Mouse (Mus musculus) megakaryocyte, embryonic 14.5 days (primary cell): ENCODE data around the gene Cacng1. TPM values are rescaled to one million over a fixed set of nuclear protein-coding genes. Genes with fewer than 3 reads are reported as not detected.

Experiments
- H3K27me3 ChIP-seq: replicated peaks from 2 replicates; pipeline ENCODE3; 2012; ENCODE audit warnings: inconsistent platforms
- H3K36me3 ChIP-seq: replicated peaks from 2 replicates; pipeline ENCODE3; 2012; ENCODE audit warnings: low read length, inconsistent platforms, mixed read lengths
- H3K4me1 ChIP-seq: 2 replicates; pipeline ENCODE4 v1.6.1; 2012; ENCODE audit warnings: inconsistent platforms
- H3K4me3 ChIP-seq: replicated peaks from 2 replicates; pipeline ENCODE3; 2012; ENCODE audit warnings: moderate library complexity, mild to moderate bottlenecking, inconsistent platforms
- H3K9me3 ChIP-seq: 2 replicates; pipeline ENCODE4 v1.6.1; 2012; ENCODE audit warnings: inconsistent platforms
- FLI1 ChIP-seq: IDR thresholded peaks from 2 replicates; pipeline ENCODE4 v1.6.1; 2012; ENCODE audit warnings: low read length, inconsistent platforms, mixed read lengths
- GATA1 ChIP-seq: IDR thresholded peaks from 3 replicates; pipeline ENCODE4 v1.6.1; 2012; ENCODE audit warnings: mixed read lengths, low read length, inconsistent platforms, borderline replicate concordance
- polyA plus RNA-seq: library from polyadenylated mRNA; stranded (reverse); fragments of >175 nt; gene quantifications from 2 replicates; pipeline ENCODE4 v1.2.3, GENCODE M21; 2012; ENCODE audit warnings: low replicate concordance; ENCODE audit not compliant: insufficient read depth

Cacng1 gene
- polyA plus RNA-seq, 1 experiment: not detected

DNA sequence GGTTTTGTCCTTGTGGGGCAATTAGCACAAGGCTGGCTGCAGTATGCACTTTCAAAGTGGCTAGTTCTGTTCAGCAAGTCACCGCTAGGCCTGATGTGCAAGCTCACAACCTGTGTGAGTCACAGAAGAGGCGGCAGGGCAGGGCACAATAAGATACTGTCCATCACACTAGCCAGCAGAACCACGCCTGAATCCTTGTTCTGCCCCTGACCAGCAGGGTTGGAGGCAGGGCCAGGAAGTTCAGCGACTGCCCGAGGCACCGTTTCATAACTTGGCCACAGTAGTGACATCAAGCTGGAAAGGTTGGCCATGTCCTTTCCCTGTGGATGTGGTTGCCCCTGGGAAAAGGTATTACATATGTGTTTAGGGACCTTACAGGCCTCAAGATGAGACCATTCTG lies 21.6 kb upstream of the Cacng1 start:
- Histone ChIP-seq H3K4me1 (peaks cover 69% of the 10 kb centered on the region), H3K27me3 (peaks cover 62% of the 10 kb centered on the region), H3K36me3 (no peaks in the 10 kb centered on the region), H3K4me3 (peak overlapping the region; percentile 51), H3K9me3 (peaks cover 4% of the 10 kb centered on the region)
- TF ChIP-seq GATA1 (no peak), FLI1 (no peak)

DNA sequence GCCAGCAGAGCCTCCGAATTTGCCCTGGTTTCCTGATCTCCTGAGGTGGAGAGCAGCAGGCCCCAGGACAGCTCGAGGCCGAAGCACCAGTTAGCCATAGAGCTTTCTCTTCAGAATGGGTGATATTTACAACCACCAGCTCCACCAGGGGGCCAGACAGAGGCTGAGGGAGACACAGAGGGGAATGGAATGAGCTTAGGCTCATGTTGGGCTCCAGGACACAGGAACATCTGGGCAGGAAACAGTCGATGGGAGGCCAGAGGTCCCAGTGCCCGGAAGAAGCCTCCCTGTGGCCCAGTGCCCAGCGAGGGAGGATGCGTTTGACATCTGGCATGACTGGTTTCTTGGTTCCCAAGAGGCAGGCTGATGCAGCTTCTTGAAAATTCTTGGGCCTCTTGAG lies 17.8 kb upstream of the Cacng1 start:
- H3K9me3 ChIP-seq: peaks cover 4% of the 10 kb centered on the region
- H3K27me3 ChIP-seq: peaks cover 70% of the 10 kb centered on the region
- H3K36me3 ChIP-seq: no peaks in the 10 kb centered on the region
- TF ChIP-seq FLI1 (no peak), GATA1 (no peak)
- H3K4me3 ChIP-seq: no peak overlapping the region
- peaks cover 53% of the 10 kb centered on the region for H3K4me1 ChIP-seq

DNA sequence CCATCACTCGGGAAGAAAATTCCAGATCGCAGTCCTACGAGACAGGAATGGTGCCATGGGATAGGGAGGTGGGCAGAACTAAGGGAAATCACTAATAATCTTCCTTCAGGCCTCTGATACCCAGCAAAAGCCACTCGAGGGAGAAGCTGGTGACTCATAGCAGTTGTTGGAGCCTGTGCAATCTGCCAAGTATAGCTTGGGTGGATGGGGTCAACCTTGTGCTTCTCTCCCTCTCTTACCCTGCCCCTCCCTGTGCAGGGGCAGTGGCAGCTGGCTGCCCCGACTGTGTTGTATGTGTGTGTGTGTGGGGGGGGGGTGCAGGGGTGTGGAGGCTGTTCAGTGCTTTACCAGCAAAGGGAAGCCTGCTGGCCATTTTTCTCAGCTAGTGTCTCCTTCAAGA lies 15.2 kb upstream of the Cacng1 start:
- H3K4me1 ChIP-seq: peaks cover 37% of the 10 kb centered on the region
- H3K36me3 ChIP-seq: no peaks in the 10 kb centered on the region
- TF ChIP-seq GATA1 (no peak), FLI1 (no peak)
- H3K4me3 ChIP-seq: no peak overlapping the region
- H3K9me3 ChIP-seq: peaks cover 4% of the 10 kb centered on the region
- peaks cover 73% of the 10 kb centered on the region for H3K27me3 ChIP-seq

DNA sequence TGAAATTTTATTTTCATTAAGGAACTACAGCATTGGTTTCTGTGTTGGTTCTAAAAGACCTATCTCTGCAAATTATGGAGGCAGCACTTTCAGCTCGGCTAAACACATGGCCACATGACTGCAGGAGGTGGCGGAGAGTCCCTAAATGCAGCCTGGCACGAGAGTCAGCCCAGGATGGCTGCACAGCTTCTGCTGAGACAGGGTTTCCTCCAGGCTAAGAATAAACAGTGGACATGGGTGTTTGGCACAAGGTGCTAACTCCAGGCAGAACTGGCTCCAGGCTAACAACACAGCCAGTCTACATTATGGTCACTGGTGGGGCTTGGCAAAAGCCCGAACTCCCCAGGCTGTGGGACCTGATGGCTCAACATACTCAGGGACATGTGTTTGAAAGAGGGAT lies 14.6 kb upstream of the Cacng1 start:
- TF ChIP-seq GATA1: no peak
- TF ChIP-seq FLI1: no peak
- H3K27me3 ChIP-seq: peaks cover 71% of the 10 kb centered on the region
- H3K9me3 ChIP-seq: peaks cover 4% of the 10 kb centered on the region
- H3K36me3 ChIP-seq: no peaks in the 10 kb centered on the region
- H3K4me1 ChIP-seq: peaks cover 36% of the 10 kb centered on the region
- H3K4me3 ChIP-seq: no peak overlapping the region

DNA sequence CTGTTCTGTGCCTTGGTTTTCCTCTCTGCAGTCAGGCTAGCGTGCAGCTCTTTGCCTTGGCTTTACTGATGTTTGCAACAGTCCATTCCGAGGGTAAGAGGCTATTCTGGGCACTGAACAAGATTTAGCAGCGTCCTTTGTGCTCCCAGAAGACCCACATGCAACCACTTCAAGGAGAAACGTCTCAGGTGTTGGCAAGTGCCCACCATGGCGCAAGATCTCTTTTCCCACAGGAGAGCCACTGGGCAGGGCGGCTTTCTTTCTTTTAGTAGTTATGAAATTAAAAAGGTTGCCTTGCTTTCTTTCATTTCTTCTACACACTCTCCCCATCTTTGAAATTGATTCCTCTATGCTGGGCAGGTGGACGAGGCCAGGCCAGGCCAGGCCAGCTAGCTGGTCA lies 12.8 kb upstream of the Cacng1 start:
- Histone ChIP-seq H3K36me3 (no peaks in the 10 kb centered on the region), H3K27me3 (peaks cover 76% of the 10 kb centered on the region), H3K9me3 (0 out of 2 replicates have a peak, but pooled peaks cover under 1% of the 10 kb centered on the region), H3K4me3 (no peak overlapping the region), H3K4me1 (peaks cover 30% of the 10 kb centered on the region)
- no peak for TF ChIP-seq GATA1
- TF ChIP-seq FLI1: no peak

DNA sequence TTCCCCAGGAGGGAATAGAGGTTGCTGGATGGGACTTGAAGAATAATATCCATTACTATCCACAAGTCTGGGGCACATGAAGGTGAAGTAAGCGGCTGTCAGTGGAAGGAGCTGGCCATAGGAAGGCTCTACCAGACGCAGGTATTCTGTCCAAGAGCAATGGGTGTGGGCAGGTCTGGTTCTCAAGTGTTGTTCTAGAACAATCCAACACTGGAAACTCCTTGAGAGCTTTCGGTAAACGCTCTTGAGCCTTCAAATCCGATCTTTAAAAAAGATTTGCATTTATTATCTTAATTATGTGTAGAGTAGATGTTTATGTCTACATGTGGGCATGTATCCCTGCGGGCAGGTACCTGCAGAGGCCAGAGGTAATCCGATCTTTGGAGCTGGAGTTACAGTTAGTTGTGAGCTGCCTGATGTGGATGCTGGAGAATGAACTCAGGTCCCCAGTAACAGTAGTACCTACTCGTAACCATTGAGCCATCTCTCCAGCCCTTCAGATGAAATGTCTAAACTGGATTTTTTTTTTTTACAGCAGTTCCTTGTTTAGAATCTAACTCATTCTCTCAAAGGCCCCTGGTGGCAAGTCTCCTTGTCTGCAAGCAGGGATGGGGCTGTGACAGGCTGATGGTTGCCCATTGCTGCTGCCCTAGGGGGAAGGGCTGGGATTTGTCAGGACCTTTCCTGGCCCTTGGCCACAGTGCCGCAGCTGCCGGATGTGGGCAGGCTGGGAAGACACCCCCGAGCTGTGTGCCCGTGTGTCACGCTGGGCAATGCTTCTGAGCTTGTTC lies 11.9 kb upstream of the Cacng1 start:
- no peak for TF ChIP-seq FLI1
- no peak for TF ChIP-seq GATA1
- H3K4me3 ChIP-seq: no peak overlapping the region
- H3K27me3 ChIP-seq: peaks cover 74% of the 10 kb centered on the region

DNA sequence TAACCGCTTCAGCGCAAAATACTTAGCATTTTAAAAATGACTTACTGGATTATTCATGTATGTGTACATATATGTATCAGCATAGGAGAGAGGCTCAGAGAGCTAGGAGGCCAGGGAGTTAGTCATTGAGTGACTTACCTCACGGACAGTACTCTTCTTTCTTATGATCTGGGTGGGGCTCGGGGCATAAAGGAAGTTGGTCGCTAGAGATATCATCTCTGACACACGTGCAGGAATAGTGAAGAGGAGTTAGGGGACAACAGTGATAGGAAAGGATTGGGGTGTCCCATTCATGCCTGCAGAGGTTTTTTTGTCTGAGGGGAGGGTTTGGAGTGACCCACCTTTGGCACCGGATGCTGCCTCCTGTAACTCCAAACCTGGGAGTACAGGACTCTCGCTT lies 8.3 kb upstream of the Cacng1 start:
- Histone ChIP-seq H3K36me3 (peaks cover 12% of the 10 kb centered on the region), H3K4me3 (no peak overlapping the region), H3K9me3 (peaks cover 20% of the 10 kb centered on the region), H3K4me1 (peaks cover 32% of the 10 kb centered on the region), H3K27me3 (peaks cover 46% of the 10 kb centered on the region)
- TF ChIP-seq FLI1: no peak
- no peak for TF ChIP-seq GATA1

More for the DNA sequence above, 11.9 kb upstream of the Cacng1 start:
- Histone ChIP-seq H3K9me3 (peaks cover 3% of the 10 kb centered on the region; the same call in 1 of the 2 replicates), H3K36me3 (no peaks in the 10 kb centered on the region), H3K4me1 (peaks cover 30% of the 10 kb centered on the region)

DNA sequence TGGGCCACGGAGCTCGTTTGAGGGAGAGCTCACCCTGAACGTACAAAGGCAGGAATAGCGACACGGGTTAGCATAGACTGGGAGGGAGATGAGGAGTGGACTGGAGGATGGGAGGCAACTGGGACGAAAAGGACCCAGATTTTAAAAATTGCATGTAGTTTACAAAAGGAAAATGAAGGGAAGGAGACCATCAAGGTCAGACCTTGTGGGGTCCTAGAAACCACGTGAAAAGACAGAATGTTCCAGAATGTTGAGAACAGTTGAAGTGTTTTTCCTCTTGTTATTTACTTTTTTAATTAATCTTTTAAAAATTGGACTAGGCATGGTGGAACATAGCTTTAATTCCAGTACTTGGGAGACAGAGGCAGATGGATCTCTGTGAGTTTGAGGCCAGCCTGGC lies 4.7 kb upstream of the Cacng1 start:
- Histone ChIP-seq H3K4me3 (no peak overlapping the region), H3K36me3 (peaks cover 12% of the 10 kb centered on the region), H3K4me1 (peaks cover 20% of the 10 kb centered on the region), H3K9me3 (peaks cover 43% of the 10 kb centered on the region), H3K27me3 (peaks cover 54% of the 10 kb centered on the region)
- TF ChIP-seq FLI1: no peak
- no peak for TF ChIP-seq GATA1

DNA sequence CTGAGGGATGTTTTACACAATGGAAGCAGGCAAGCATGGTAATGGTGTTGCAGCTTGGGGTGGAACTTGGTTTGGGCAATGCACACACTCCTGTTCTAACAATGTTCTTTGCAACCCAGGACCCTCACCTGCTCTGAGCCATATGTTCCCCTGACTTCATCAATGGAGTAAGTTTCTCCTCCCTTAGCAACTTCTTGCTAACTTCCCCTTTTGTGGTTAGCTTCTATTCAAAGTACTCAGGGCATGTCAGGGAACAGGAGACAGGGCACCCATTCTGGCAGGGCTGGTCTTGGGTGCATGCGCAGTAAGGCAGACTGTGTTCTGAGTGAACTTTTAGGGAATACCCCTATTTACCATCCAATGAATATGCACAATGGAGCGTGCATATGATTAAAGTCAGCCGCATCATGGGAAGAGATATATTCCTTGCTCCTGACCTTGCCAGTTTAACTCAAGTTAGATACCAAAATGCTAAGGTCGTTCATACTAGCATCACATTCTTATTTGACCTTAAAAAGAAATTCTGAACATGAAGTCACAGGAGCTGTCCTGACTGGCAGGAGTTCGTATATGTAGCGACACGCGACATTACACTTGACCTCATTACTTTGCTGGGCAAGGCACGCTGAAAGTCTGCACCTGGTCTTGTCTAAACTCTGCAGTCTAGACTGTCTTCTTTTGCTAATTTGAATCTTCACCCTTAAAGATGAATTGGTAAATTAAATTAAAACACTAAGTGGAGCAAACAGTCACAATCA lies 4.1 kb upstream of the Cacng1 start:
- H3K9me3 ChIP-seq: peaks cover 45% of the 10 kb centered on the region
- H3K36me3 ChIP-seq: peaks cover 12% of the 10 kb centered on the region
- peaks cover 20% of the 10 kb centered on the region for H3K4me1 ChIP-seq
- peak overlapping the region; percentile 11 for H3K4me3 ChIP-seq
- TF ChIP-seq FLI1 (no peak), GATA1 (no peak)
- H3K27me3 ChIP-seq: peaks cover 55% of the 10 kb centered on the region

DNA sequence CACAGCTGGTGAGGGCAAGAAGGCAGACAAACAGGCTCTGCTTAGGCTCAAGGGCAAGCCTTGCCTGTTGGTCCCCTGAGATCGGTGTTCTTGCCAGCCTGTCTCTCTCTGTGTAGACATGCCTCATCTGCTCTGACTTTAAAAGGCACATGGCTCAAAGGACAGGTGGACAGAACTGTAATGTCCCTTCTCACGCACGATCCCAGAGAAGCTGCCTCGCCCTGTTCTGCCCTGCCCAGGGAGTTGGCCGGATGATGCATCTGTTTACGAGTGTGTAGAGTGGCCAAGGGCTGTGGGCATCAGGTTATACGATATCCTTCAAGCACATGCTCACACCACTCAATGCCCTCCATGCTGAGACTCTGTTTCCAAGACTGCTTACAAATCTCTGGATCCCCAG lies 2.0 kb downstream of the Cacng1 start:
- H3K4me1 ChIP-seq: peaks cover 6% of the 10 kb centered on the region
- peak overlapping the region; percentile 20 for H3K4me3 ChIP-seq
- TF ChIP-seq GATA1: no peak

DNA sequence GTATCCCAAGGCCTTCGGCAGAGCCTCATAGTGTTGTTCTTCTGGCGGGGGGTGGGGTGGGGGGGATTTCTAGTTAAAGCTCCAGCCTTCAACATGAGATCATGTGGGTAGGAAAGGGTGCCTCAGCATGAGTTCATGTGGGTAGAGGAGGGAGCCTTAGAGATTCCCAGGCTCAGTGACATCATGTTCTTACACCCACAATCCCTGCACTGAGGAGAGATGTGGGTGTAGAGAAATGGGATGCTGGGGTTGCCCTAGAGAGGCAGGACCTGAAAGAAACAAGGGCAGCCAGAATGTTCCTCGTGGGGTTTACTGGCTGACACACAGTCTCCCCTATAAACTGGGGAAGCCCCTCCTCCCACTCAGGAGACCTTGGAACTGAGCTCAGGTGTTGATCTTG lies 5.9 kb downstream of the Cacng1 start:
- no peak for TF ChIP-seq FLI1
- no peak for TF ChIP-seq GATA1
- Histone ChIP-seq H3K4me3 (no peak overlapping the region), H3K4me1 (peaks cover 6% of the 10 kb centered on the region), H3K9me3 (peaks cover 23% of the 10 kb centered on the region), H3K36me3 (no peaks in the 10 kb centered on the region), H3K27me3 (peaks cover 82% of the 10 kb centered on the region)

More for the DNA sequence above, 2.0 kb downstream of the Cacng1 start:
- Histone ChIP-seq H3K9me3 (peaks cover 31% of the 10 kb centered on the region), H3K36me3 (no peaks in the 10 kb centered on the region), H3K27me3 (peaks cover 82% of the 10 kb centered on the region)
